Mouse (Mus musculus): ENCODE data around the gene Prkcd.

GRCm38 (mm10) chr14:30625131-30625807 is 741 bp downstream of the Prkcd start:
- peak; percentile 50 for TF ChIP-seq POLR2A (IDR thresholded peaks at IDR 0.05; ENCODE audit: insufficient read length, low read depth)
- no peak for TF ChIP-seq REST (IDR thresholded peaks at IDR 0.05; ENCODE audit: insufficient read depth, insufficient read length)
- TF ChIP-seq E2F4 (IDR thresholded peaks at IDR 0.05; ENCODE audit: insufficient read depth), result no peak
- no peak for TF ChIP-seq SRF (IDR thresholded peaks at IDR 0.05; ENCODE audit: control insufficient read depth, insufficient read length, low read depth)
- no peak for TF ChIP-seq USF1 (IDR thresholded peaks at IDR 0.05; ENCODE audit: low read depth)

All from myocyte (in vitro differentiated cells).